Mouse (Mus musculus) thymus, adult 2 months (tissue): ENCODE measurements around the gene Cnnm1. TPM values are rescaled to one million over a fixed set of nuclear protein-coding genes. Genes with fewer than 3 reads are reported as not detected.

Source experiments
- DNase-seq: peaks from one replicate; pipeline ENCODE4 v3.0.0; 2021
- H3K27ac ChIP-seq: fragments of 200-500 bp; 2 replicates; pipeline ENCODE4 v1.5.1; 2012; ENCODE audit warnings: low read length, control low read depth; ENCODE audit not compliant: control insufficient read depth, insufficient read depth
- H3K27me3 ChIP-seq: fragments of 200-500 bp; 2 replicates; pipeline ENCODE4 v1.6.1; 2012; ENCODE audit warnings: mild to moderate bottlenecking, low read length, moderate library complexity, mixed read lengths; ENCODE audit not compliant: control insufficient read depth, insufficient read depth
- H3K36me3 ChIP-seq: fragments of 200-500 bp; 2 replicates; pipeline ENCODE4 v1.6.1; 2012; ENCODE audit warnings: mild to moderate bottlenecking, low read length, moderate library complexity; ENCODE audit not compliant: control insufficient read depth, insufficient read depth
- H3K4me1 ChIP-seq: fragments of 200-500 bp; replicated peaks from 2 replicates; pipeline ENCODE4 v1.6.1; 2012; ENCODE audit warnings: low read length; ENCODE audit not compliant: control insufficient read depth, insufficient read depth
- H3K4me3 ChIP-seq: fragments of 200-500 bp; 2 replicates; pipeline ENCODE4 v1.5.1; 2012; ENCODE audit warnings: mild to moderate bottlenecking, low read length, control low read depth, moderate library complexity; ENCODE audit not compliant: control insufficient read depth, insufficient read depth
- CTCF ChIP-seq: fragments of 200-500 bp; IDR thresholded peaks from 2 replicates; pipeline ENCODE4 v1.5.1; 2012; ENCODE audit warnings: mild to moderate bottlenecking, control low read depth, low read length, moderate library complexity, borderline replicate concordance; ENCODE audit not compliant: control insufficient read depth, poor library complexity, insufficient read depth; ENCODE audit errors: extremely low read depth
- POLR2A ChIP-seq: fragments of 200-500 bp; IDR thresholded peaks from 2 replicates; pipeline ENCODE4 v1.6.1; 2012; ENCODE audit warnings: mild to moderate bottlenecking, low read length, control low read depth, moderate library complexity; ENCODE audit not compliant: control insufficient read depth, poor library complexity, insufficient read depth; ENCODE audit errors: extremely low read depth
- whole genome bisulfite sequencing: fragments of 180-500 bp; shearing (Covaris S2); methylation state at CpG from one replicate; pipeline ENCODE4 v1.1.7; 2018; 5-methylcytosine and 5-hydroxymethylcytosine counted together
- polyA plus RNA-seq: library from polyadenylated mRNA; depleted of rRNA; stranded (reverse); fragments of >200 nt; gene quantifications from 2 replicates; pipeline ENCODE4 v1.2.3, GENCODE M21; 2012

Gene Cnnm1
- polyA plus RNA-seq, 1 experiment: 2.9 TPM

- DNase-seq: no peak
- Histone ChIP-seq H3K4me3 (no peak overlapping the region), H3K27me3 (no peaks in the 10 kb centered on the region), H3K36me3 (peaks cover 10% of the 10 kb centered on the region; the same call in 1 of the 2 replicates), H3K27ac (no peak overlapping the region), H3K4me1 (no peaks in the 10 kb centered on the region)
- 95% methylated on average over 14 of the region's 14 CpGs for WGBS
- TF ChIP-seq POLR2A (no peak), CTCF (no peak)
These were observed 70.4 kb downstream of the Cnnm1 start for GRCm38 (mm10) chr19:43510436-43511220.

GRCm38 (mm10) chr19:43511621-43512620, 71.7 kb downstream of the Cnnm1 start:
- no peak for DNase-seq
- 91% methylated on average over 22 of the region's 22 CpGs for WGBS
- H3K4me3 ChIP-seq: no peak overlapping the region
- peaks cover 6% of the 10 kb centered on the region; the same call in 1 of the 2 replicates for H3K36me3 ChIP-seq
- no peaks in the 10 kb centered on the region for H3K4me1 ChIP-seq
- H3K27ac ChIP-seq: peak overlapping the region; percentile 39; the same call in 1 of the 2 replicates
- no peak for TF ChIP-seq POLR2A
- no peak for TF ChIP-seq CTCF
- no peaks in the 10 kb centered on the region for H3K27me3 ChIP-seq

- Histone ChIP-seq H3K27me3 (no peaks in the 10 kb centered on the region), H3K4me3 (no peak overlapping the region), H3K4me1 (no peaks in the 10 kb centered on the region), H3K36me3 (0 out of 2 replicates have a peak, but pooled peaks cover 5% of the 10 kb centered on the region), H3K27ac (no peak overlapping the region)
- DNase-seq: no peak
- no peak for TF ChIP-seq POLR2A
- TF ChIP-seq CTCF: no peak
- WGBS: 97% methylated on average over 8 of the region's 8 CpGs
These were observed 73.6 kb downstream of the Cnnm1 start for GRCm38 (mm10) chr19:43513874-43514273.

GRCm38 (mm10) chr19:43515668-43516396, 75.6 kb downstream of the Cnnm1 start:
- Histone ChIP-seq H3K4me3 (no peak overlapping the region), H3K36me3 (0 out of 2 replicates have a peak, but pooled peaks cover 5% of the 10 kb centered on the region), H3K27ac (no peak overlapping the region), H3K4me1 (peaks cover 6% of the 10 kb centered on the region), H3K27me3 (no peaks in the 10 kb centered on the region)
- 96% methylated on average over 23 of the region's 23 CpGs for WGBS
- TF ChIP-seq CTCF: no peak
- no peak for TF ChIP-seq POLR2A
- no peak for DNase-seq

- no peaks in the 10 kb centered on the region for H3K27me3 ChIP-seq
- H3K36me3 ChIP-seq: 0 out of 2 replicates have a peak, but pooled peaks cover 5% of the 10 kb centered on the region
- no peak overlapping the region for H3K27ac ChIP-seq
- peaks cover 7% of the 10 kb centered on the region for H3K4me1 ChIP-seq
- no peak for TF ChIP-seq CTCF
- no peak for TF ChIP-seq POLR2A
- H3K4me3 ChIP-seq: no peak overlapping the region
- WGBS: 94% methylated on average over 14 of the region's 14 CpGs
- no peak for DNase-seq
These were observed 76.3 kb downstream of the Cnnm1 start for GRCm38 (mm10) chr19:43516397-43517035.

- TF ChIP-seq POLR2A: no peak
- no peak for TF ChIP-seq CTCF
- peaks cover 7% of the 10 kb centered on the region for H3K4me1 ChIP-seq
- no peaks in the 10 kb centered on the region for H3K27me3 ChIP-seq
- H3K4me3 ChIP-seq: no peak overlapping the region
- 0 out of 2 replicates have a peak, but pooled peaks cover 5% of the 10 kb centered on the region for H3K36me3 ChIP-seq
- 94% methylated on average over 6 of the region's 6 CpGs for WGBS
- H3K27ac ChIP-seq: no peak overlapping the region
- DNase-seq: no peak
These were observed 77.1 kb downstream of the Cnnm1 start for GRCm38 (mm10) chr19:43517320-43517719.
